Mouse (Mus musculus) liver, embryonic 15.5 days (tissue): ENCODE measurements around the gene Cmss1. TPM values are rescaled to one million over a fixed set of nuclear protein-coding genes. Genes with fewer than 3 reads are reported as not detected.

Source experiments
- ATAC-seq: fragments of 200-750 bp; cut with Nextera tagmentation; 2 replicates; pipeline ENCODE4 v1.8.0; 2017; ENCODE audit warnings: moderate number of reproducible peaks, mild to moderate bottlenecking, moderate library complexity; ENCODE audit not compliant: insufficient read depth
- H3K27ac ChIP-seq: fragments of 300-500 bp; sonication (generic); replicated peaks from 2 replicates; pipeline ENCODE4 v1.5.1; 2015; ENCODE audit warnings: mild to moderate bottlenecking, inconsistent platforms
- H3K27me3 ChIP-seq: fragments of 300-500 bp; sonication (generic); 2 replicates; pipeline ENCODE4 v1.6.1; 2015; ENCODE audit warnings: mild to moderate bottlenecking, inconsistent platforms
- H3K36me3 ChIP-seq: fragments of 300-500 bp; sonication (generic); replicated peaks from 2 replicates; pipeline ENCODE4 v1.6.1; 2015; ENCODE audit warnings: moderate library complexity, mild to moderate bottlenecking, inconsistent platforms
- H3K4me1 ChIP-seq: fragments of 300-500 bp; sonication (generic); replicated peaks from 2 replicates; pipeline ENCODE4 v1.6.1; 2015; ENCODE audit warnings: inconsistent platforms
- H3K4me2 ChIP-seq: fragments of 300-500 bp; sonication (generic); 2 replicates; pipeline ENCODE4 v1.6.1; 2015; ENCODE audit warnings: moderate library complexity, mild to moderate bottlenecking, inconsistent platforms
- H3K4me3 ChIP-seq: fragments of 300-500 bp; sonication (generic); replicated peaks from 2 replicates; pipeline ENCODE4 v1.5.1; 2015; ENCODE audit warnings: mild to moderate bottlenecking, inconsistent platforms
- H3K9ac ChIP-seq: fragments of 300-500 bp; sonication (generic); 2 replicates; pipeline ENCODE4 v1.6.1; 2015; ENCODE audit warnings: moderate library complexity, mild to moderate bottlenecking, inconsistent platforms
- H3K9me3 ChIP-seq: fragments of 300-500 bp; sonication (generic); replicated peaks from 2 replicates; pipeline ENCODE4 v1.6.1; 2016; ENCODE audit warnings: inconsistent platforms
- WGBS: fragments of 180-500 bp; shearing (Covaris S2); methylation state at CpG from one replicate; pipeline ENCODE4 v1.1.7; 2015; ENCODE audit warnings: mixed read lengths; ENCODE audit not compliant: insufficient replicate concordance; 5-methylcytosine and 5-hydroxymethylcytosine counted together
- polyA plus RNA-seq: library from polyadenylated mRNA; unstranded; fragments of >200 nt; fragmentation: Nextera tagmentation; extraction: Ambion mirVana; gene quantifications from 2 replicates; pipeline ENCODE4 v1.2.1, GENCODE M21; 2015

Gene Cmss1
- polyA plus RNA-seq, 1 experiment from 2014 or later: 22.7 TPM

GRCm38 (mm10) chr16:57544441-57544840 is 62.2 kb downstream of the Cmss1 start:
- H3K9ac ChIP-seq: no peak overlapping the region
- H3K4me1 ChIP-seq: 0 out of 2 replicates have a peak, but pooled peaks cover 6% of the 10 kb centered on the region
- H3K9me3 ChIP-seq: no peaks in the 10 kb centered on the region
- no peak for ATAC-seq
- H3K36me3 ChIP-seq: no peaks in the 10 kb centered on the region
- no peak overlapping the region for H3K27ac ChIP-seq
- no peak overlapping the region for H3K4me2 ChIP-seq
- WGBS: 61% methylated on average over 8 of the region's 8 CpGs
- H3K4me3 ChIP-seq: no peak overlapping the region
- H3K27me3 ChIP-seq: peaks cover 17% of the 10 kb centered on the region

GRCm38 (mm10) chr16:57543243-57543642 is 63.4 kb downstream of the Cmss1 start:
- Histone ChIP-seq H3K4me2 (no peak overlapping the region), H3K9ac (no peak overlapping the region), H3K36me3 (no peaks in the 10 kb centered on the region), H3K27ac (no peak overlapping the region), H3K9me3 (no peaks in the 10 kb centered on the region), H3K4me1 (no peaks in the 10 kb centered on the region), H3K4me3 (no peak overlapping the region), H3K27me3 (peaks cover 7% of the 10 kb centered on the region)
- ATAC-seq: no peak
- 68% methylated on average over 3 of the region's 3 CpGs for WGBS

- no peak for ATAC-seq
- Histone ChIP-seq H3K36me3 (no peaks in the 10 kb centered on the region), H3K9ac (no peak overlapping the region), H3K27ac (no peak overlapping the region), H3K4me3 (no peak overlapping the region), H3K27me3 (no peaks in the 10 kb centered on the region), H3K4me2 (no peak overlapping the region), H3K4me1 (no peaks in the 10 kb centered on the region), H3K9me3 (no peaks in the 10 kb centered on the region)
- WGBS: 62% methylated on average over 7 of the region's 7 CpGs
These were observed 70.2 kb downstream of the Cmss1 start for GRCm38 (mm10) chr16:57536511-57536910.

GRCm38 (mm10) chr16:57534811-57535210 is 71.9 kb downstream of the Cmss1 start:
- H3K4me1 ChIP-seq: no peaks in the 10 kb centered on the region
- no peak overlapping the region for H3K4me2 ChIP-seq
- H3K27ac ChIP-seq: no peak overlapping the region
- ATAC-seq: no peak
- H3K9ac ChIP-seq: no peak overlapping the region
- no peaks in the 10 kb centered on the region for H3K36me3 ChIP-seq
- H3K27me3 ChIP-seq: no peaks in the 10 kb centered on the region
- no peaks in the 10 kb centered on the region for H3K9me3 ChIP-seq
- WGBS: 35% methylated on average over 1 of the region's 1 CpGs
- H3K4me3 ChIP-seq: no peak overlapping the region

- H3K9ac ChIP-seq: no peak overlapping the region
- no peak overlapping the region for H3K4me2 ChIP-seq
- WGBS: 16% methylated on average over 1 of the region's 1 CpGs
- ATAC-seq: no peak
- no peaks in the 10 kb centered on the region for H3K9me3 ChIP-seq
- no peak overlapping the region for H3K27ac ChIP-seq
- H3K4me3 ChIP-seq: no peak overlapping the region
- H3K4me1 ChIP-seq: no peaks in the 10 kb centered on the region
- no peaks in the 10 kb centered on the region for H3K36me3 ChIP-seq
- no peaks in the 10 kb centered on the region for H3K27me3 ChIP-seq
These were observed 72.3 kb downstream of the Cmss1 start for GRCm38 (mm10) chr16:57534365-57534764.

- Histone ChIP-seq H3K9me3 (no peaks in the 10 kb centered on the region), H3K36me3 (no peaks in the 10 kb centered on the region), H3K27me3 (no peaks in the 10 kb centered on the region), H3K4me2 (no peak overlapping the region), H3K4me1 (no peaks in the 10 kb centered on the region), H3K9ac (no peak overlapping the region), H3K4me3 (no peak overlapping the region), H3K27ac (no peak overlapping the region)
- ATAC-seq: no peak
- 58% methylated on average over 6 of the region's 6 CpGs for WGBS
These were observed 74.6 kb downstream of the Cmss1 start for GRCm38 (mm10) chr16:57532081-57532493.

- no peak overlapping the region for H3K4me2 ChIP-seq
- WGBS: 52% methylated on average over 4 of the region's 4 CpGs
- H3K27ac ChIP-seq: no peak overlapping the region
- no peaks in the 10 kb centered on the region for H3K9me3 ChIP-seq
- no peaks in the 10 kb centered on the region for H3K4me1 ChIP-seq
- no peaks in the 10 kb centered on the region for H3K36me3 ChIP-seq
- no peak for ATAC-seq
- no peaks in the 10 kb centered on the region for H3K27me3 ChIP-seq
- no peak overlapping the region for H3K9ac ChIP-seq
- H3K4me3 ChIP-seq: no peak overlapping the region
These were observed 76.1 kb downstream of the Cmss1 start for GRCm38 (mm10) chr16:57530547-57530946.

GRCm38 (mm10) chr16:57528457-57528856 is 78.2 kb downstream of the Cmss1 start:
- ATAC-seq: no peak
- H3K9me3 ChIP-seq: no peaks in the 10 kb centered on the region
- H3K9ac ChIP-seq: no peak overlapping the region
- no peak overlapping the region for H3K27ac ChIP-seq
- H3K4me1 ChIP-seq: no peaks in the 10 kb centered on the region
- H3K27me3 ChIP-seq: no peaks in the 10 kb centered on the region
- 57% methylated on average over 4 of the region's 4 CpGs for WGBS
- H3K4me3 ChIP-seq: no peak overlapping the region
- no peaks in the 10 kb centered on the region for H3K36me3 ChIP-seq
- H3K4me2 ChIP-seq: no peak overlapping the region

GRCm38 (mm10) chr16:57526893-57527292 is 79.8 kb downstream of the Cmss1 start:
- no peaks in the 10 kb centered on the region for H3K4me1 ChIP-seq
- H3K27ac ChIP-seq: no peak overlapping the region
- H3K4me2 ChIP-seq: no peak overlapping the region
- ATAC-seq: no peak
- H3K36me3 ChIP-seq: no peaks in the 10 kb centered on the region
- no peak overlapping the region for H3K4me3 ChIP-seq
- no peaks in the 10 kb centered on the region for H3K9me3 ChIP-seq
- H3K9ac ChIP-seq: no peak overlapping the region
- H3K27me3 ChIP-seq: no peaks in the 10 kb centered on the region
- 68% methylated on average over 7 of the region's 7 CpGs for WGBS

- Histone ChIP-seq H3K27me3 (no peaks in the 10 kb centered on the region), H3K27ac (no peak overlapping the region), H3K4me2 (no peak overlapping the region), H3K36me3 (no peaks in the 10 kb centered on the region), H3K4me1 (no peaks in the 10 kb centered on the region), H3K4me3 (no peak overlapping the region), H3K9me3 (no peaks in the 10 kb centered on the region), H3K9ac (no peak overlapping the region)
- no peak for ATAC-seq
- 65% methylated on average over 4 of the region's 4 CpGs for WGBS
These were observed 81.2 kb downstream of the Cmss1 start for GRCm38 (mm10) chr16:57525476-57525875.

GRCm38 (mm10) chr16:57525046-57525445 is 81.6 kb downstream of the Cmss1 start:
- no peak overlapping the region for H3K4me3 ChIP-seq
- no peaks in the 10 kb centered on the region for H3K27me3 ChIP-seq
- no peak overlapping the region for H3K4me2 ChIP-seq
- H3K36me3 ChIP-seq: no peaks in the 10 kb centered on the region
- no peak overlapping the region for H3K9ac ChIP-seq
- H3K4me1 ChIP-seq: no peaks in the 10 kb centered on the region
- H3K27ac ChIP-seq: no peak overlapping the region
- no peaks in the 10 kb centered on the region for H3K9me3 ChIP-seq
- ATAC-seq: no peak
- 56% methylated on average over 5 of the region's 5 CpGs for WGBS

GRCm38 (mm10) chr16:57515636-57516035 is 91.0 kb downstream of the Cmss1 start:
- Histone ChIP-seq H3K4me3 (no peak overlapping the region), H3K9me3 (no peaks in the 10 kb centered on the region), H3K4me1 (no peaks in the 10 kb centered on the region), H3K27me3 (no peaks in the 10 kb centered on the region), H3K36me3 (no peaks in the 10 kb centered on the region), H3K4me2 (no peak overlapping the region), H3K9ac (no peak overlapping the region), H3K27ac (no peak overlapping the region)
- WGBS: 72% methylated on average over 10 of the region's 10 CpGs
- no peak for ATAC-seq
